Mouse (Mus musculus): Measurements from ENCODE around the gene Topors.

Gene Topors

DNA sequence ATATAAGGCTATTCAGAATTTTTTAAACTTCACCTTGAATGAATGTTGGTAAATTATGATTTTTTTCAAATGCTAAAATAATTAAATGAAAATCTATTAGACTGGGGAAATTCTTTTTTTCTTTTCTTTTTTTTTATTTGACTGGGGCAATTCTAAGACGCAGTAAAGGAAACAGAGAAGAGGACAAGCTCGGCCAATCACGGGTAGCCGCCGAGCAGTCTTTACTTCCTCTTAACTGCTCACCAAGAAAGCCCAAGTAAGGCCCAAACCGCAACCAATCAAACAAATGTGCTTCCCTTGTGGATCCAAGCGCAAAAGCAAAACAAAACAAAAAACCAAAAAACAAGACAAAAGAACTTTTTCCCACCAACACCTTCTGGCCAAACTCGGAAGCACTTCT, 25.6 kb downstream of the Topors start:
- WGBS = 89% methylated on average over 8 of the region's 8 CpGs

DNA sequence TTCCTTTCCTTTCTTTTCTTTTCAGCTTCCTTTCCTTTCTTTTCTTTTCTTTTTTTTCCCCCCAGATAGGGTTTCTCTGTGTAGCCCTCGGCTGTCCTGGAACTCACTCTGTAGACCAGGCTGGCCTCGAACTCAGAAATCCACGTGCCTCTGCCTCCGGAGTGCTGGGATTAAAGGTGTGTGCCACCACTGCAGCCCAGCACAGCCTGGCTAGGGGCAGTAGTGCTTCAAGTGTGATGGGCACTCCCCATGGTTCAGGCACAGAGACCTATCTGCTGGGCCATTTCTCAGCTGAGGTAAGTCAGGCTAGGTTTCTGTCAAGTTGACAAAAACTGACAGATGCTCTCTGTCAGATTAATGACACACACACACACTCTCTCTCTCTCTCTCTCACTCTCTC, 26.6 kb downstream of the Topors start:
- WGBS = 86% methylated on average over 4 of the region's 4 CpGs

DNA sequence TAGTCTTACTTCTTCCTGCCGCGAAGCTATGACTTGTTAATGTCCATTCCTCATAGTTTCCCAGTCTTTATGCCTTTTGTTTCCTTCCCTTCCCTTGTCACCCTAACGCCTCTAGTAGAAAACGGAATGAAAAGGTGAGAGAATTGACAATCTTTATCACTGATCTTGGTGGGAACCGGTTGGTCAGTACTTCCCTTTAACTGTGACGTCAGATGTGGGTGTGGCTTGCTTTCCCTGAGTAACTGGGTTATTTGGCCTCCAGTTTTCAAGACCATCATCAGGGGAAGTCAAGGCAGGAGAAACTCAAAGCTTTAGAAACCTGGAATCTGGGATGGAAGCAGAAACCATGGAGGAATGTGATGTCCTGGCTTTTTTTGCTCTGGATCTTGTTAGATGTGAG, 27.7 kb downstream of the Topors start:
- 66% methylated on average over 6 of the region's 6 CpGs for WGBS

DNA sequence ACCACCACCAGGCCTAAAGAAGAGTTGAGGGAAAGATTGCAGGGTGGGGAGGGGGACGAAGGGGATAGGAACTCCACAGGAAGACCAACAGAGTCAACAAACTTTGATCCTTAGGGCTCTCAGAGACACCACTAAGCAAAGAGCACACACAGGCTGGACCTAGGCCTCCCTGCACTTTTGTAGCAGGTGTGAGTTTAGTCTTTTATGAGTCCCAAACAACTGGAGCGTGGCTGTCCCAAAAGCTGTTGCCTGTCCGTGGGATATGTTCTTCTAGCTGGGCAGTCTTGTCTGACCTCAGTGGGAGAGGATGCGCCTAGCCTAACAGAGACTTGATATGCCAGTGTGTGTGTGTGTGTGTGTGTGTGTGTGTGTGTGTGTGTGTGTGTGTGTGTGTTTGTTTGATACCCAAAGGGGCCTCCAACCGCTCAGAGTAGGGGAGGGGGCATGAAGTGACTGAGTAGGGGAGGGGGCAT, 29.3 kb downstream of the Topors start:
- 65% methylated on average over 5 of the region's 5 CpGs for WGBS

DNA sequence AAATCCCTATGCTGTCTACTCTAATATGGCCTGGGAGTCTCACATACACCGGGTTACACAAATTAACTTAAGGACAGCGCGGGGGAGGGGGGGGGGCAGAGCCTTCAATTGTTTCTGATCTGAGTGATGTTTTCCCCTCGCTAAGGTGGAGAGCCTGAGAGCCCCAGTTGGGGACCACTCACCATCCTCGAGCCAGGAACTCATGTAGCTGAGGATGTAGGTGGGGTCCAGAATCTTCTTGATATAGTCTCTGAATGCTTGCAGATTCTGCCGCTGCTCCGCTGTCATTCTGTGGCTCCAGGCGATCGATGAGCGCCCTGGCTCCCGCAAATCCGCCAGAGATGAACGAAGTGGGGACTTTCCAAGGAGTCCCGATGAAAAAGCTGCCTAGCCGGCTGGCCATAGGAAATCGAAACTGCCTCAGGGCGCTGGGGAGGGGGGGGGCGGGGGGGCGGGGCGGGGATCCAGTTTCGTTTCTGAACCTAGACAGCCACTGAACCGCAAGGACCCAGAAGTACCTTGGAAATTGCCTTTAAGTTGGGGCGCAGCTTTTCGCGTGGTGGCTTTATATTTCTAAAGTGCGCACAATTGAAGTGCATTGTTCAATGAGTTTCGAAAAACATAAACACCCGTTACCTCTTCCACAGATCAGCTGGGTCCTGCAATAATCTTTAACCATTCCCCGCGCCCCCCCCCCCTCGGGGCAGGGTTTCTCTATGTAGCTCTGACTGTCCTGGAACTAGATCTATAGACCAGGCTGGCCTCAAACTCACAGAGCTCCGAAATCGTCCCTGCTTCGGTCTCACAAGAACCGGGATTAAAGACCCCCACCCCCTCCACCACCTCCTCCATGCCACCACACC, 30.0 kb downstream of the Topors start, which contains the start of gene Ddx58:
Gene Ddx58, minus strand, starts transcription at position 420 of the 863 bp plus-strand sequence.
- WGBS = 3% methylated on average over 35 of the region's 35 CpGs

DNA sequence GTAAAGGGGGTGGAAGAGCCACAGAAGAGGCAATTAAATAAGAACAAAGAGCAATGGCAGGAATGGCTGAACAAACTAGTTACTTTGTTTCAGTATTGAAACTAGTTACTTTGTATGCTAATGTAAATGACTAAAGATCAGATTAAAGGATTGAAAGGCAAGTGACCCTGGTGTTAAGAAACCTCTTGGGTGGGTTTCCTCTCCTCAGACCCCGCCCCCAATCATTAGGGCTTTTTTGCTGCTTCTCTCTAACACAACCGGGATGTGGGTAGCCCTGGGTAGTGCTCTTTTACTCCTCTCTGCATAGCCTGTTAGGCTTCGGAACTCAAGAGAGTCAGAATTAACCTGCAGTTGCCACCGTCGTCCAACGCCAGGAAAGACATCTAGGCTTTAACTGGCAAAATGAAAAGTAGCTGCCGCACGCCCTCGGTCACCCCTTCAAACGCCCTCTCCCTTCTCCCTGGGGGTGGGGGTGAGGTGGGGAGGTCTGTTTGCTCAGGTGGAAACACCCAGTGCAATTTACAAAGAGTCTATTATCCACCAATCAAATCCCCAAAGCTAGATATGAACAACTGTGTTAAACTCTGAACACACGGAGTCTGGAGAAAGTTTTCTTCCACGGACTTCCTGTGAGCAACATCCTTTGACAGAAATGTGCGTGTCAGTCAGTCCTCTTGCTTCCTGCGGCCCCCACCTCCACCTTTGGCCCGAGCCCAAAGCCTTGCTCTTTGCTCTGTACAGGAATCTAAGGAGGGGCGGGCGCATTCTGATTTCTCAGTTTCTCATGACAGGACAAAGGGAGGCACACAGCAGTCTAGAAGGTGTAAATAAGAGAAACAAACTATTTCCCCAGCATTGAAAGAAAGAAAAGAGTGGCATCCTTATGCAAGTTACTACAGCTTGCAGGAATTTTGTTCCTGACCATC, 30.9 kb downstream of the Topors start:
- WGBS = 8% methylated on average over 17 of the region's 17 CpGs

DNA sequence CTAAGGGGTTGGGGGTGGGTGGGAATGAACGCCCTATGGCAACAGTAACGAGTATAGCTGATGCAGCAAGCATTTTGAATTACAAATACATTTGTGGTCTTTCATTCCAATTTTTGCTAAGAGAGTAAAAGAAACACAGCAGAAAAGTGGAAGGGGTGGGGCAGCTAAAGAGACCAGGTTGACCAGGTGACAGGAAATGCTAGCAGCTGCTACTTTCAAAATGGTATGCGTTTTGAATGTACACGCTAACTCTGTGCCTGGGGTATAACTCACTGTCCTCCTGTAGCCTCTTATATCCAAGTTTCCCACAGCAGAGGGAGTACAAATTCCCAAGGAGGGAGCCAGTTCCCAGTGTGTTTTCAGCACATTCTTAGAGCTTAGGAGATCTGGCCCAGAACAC, 32.8 kb downstream of the Topors start:
- WGBS = 82% methylated on average over 4 of the region's 4 CpGs

DNA sequence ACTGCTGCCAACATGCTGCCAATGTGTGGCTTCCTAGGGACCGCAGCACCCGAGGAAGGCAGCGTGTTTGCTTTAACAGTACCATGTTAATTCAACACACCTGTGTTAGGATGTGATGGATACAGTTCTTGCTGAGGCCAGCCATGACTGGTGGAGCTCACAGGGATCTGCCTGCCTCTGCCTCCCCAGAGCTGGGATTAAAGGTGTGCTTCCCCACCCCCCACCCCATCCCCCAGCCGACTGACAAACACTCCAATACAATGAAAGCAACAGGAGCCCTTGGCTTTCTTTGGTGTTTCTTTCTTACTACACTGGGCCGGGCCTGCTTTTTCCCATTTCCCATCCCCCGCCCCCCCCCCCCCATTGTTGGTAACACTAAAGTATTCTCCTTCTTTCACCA, 35.4 kb downstream of the Topors start:
- 80% methylated on average over 6 of the region's 6 CpGs for WGBS

DNA sequence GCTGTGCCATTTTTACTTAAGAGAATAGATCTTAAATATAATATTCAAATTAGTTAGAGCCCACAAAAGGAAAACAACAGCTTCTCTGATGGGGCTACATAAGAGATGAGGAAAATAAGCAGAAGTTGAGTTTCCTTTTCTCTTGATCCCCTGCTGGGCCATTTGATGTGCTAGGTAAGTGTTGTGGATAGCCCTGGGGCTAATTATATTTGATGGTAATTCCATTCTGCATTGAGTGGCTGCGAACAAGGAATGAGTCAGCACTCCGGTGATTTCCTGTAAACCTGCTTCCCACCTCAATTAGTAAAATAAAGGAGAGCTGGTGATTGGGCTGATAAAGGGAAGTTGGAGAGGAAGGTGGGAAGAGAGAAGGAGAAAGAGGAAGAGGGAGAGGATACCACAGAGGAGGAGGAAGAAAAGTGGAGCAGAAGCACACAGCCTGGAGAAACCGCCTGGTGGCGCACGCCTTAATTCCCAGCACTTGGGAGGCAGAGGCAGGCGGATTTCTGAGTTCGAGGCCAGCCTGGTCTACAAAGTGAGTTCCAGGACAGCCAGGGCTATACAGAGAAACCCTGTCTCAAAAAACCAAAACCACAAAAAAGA, 36.5 kb downstream of the Topors start:
- 84% methylated on average over 7 of the region's 7 CpGs for WGBS

DNA sequence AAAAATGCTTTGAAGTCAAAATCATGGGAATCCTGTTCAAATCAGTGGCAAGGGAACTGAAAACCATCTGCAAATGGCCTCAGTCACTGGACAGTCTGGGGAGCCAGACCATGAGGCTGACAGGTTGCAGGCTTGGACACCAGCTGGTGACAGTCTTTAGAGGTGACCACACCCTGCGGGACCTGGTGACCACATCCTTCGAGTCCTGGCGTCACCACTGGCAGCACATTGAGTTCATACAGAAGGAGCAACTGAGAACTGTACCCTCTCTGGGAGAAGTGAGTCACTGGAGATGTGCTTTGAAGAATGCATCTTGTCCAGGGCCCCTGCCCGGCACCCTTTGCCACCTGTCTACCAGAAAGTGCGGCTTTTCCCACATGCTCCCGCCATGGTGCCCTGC, 39.9 kb downstream of the Topors start:
- 96% methylated on average over 6 of the region's 6 CpGs for WGBS

DNA sequence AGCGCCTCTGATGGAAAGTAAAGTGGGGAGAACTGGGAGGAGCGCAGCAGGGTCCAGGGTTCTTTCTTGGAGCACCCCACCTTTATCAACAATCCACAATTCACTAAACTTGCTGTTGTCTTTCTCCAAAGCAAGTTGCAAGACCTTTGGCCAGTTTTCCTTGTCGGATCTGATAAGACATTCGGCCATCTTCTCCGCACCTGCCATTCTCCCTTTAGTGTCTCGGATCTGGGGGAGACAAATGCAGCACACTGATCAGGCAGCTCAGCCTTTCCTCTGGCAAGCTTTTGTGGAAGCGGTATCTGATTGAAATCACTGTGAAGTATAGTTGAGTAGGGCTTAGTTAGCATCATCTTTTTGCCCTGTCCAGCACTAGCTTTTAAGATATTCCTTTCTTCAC, 41.8 kb downstream of the Topors start:
- 94% methylated on average over 7 of the region's 7 CpGs for WGBS

DNA sequence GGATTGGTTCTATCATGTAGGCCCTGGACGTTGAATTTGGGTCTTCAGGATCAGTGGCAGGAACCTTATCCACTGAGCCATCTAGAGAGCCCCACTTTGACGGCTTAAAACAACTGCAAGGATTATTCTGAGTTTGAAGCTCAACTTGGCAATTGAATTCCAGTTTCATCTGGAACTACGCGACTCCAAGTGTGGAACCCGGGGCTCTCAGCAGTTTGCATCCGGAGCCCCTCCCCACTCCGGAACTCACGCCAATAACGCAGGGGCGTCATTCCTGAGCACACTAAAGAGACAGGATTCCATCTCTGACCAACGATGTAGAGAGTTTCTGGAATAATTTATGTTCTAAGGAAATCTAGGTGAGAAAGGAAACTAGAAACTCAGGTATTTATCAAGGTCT, 42.5 kb downstream of the Topors start:
- WGBS = 90% methylated on average over 11 of the region's 11 CpGs

DNA sequence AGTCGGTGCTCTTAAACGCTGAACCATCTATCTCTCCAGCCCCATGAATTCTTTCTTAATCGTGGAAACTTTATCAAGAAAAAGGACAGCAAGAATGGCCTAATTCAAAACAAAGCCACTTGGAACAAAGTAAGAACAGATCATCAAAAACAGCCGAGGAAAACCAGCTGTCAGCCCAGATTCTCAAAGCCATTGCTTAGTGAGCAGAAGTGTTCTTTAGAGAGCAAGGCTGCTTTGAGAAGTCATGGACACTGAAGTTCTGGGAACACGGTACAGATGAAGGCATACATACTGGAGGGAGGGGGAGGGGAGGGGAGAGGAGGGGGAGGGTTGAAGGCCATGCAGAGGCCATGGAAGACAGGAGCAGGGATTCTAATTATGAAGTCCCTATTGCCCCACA, 43.6 kb downstream of the Topors start:
- WGBS = 79% methylated on average over 5 of the region's 5 CpGs

DNA sequence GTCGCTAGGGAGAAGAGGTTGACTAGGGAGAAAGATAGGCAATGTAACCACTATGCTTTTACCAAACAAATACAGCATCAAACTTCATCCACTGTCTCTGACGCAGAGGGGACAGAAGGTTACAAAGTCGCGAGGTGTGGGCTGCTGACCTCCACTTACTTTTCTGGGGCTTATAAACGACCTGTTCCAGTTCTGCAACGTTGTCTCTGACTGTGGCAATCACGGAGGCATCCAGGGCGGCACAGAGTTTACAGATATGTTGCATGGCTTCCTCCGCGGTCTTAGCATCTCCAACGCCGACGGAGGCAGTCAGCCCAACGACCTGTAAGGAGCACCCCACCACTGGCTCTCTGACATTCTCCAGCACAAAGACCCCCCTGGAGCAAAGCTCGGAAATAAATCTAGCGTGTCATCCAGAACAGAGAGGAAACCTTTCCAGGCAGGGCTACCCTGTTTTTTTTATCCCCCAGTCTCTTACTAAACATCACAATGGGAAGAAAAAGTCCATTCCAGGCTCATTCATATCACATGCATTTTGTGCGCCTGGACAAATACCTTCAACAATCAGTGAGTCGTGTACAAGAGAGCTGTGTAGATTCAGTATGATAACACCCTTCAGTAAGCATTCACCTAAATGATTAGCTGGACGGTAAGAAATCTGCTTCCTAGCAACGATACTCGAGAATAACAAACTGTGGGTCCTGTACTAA, 47.6 kb downstream of the Topors start:
- 70% methylated on average over 21 of the region's 21 CpGs for WGBS

DNA sequence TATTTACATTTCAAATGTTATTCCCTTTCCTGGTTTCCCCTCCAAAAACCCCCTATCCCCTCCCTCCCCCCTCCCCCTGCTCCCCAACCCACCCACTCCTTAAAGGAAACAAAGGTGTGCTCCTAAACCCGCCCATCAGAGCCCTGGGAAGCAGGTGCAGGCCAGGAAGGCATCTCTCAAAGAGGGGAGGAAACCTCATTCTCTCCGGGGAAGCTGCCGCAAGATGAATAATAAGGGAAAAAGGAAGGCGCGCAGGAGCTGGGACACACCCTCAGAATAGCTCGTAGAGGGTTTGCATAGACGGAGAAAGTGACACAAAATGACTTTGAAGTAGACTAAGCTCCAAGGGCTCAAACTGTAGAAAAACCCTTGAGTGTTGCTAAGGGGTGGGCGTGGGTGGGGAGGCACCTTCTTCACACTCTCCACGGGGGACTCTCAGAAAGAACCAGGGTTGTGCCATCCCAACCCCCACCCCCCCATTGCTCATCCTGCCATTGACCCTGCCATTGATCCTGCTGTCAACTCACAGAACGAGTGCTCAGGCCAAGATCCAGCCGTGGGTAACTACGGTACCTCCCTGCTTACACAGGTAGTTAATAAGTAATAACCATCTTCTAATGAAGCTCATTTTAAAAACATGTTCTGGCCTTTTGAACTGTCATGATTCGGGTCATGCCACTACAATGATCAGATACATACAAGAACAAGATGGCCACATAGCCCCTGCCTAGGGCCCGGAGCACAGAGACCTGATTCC, 48.5 kb downstream of the Topors start:
- WGBS = 53% methylated on average over 14 of the region's 14 CpGs

DNA sequence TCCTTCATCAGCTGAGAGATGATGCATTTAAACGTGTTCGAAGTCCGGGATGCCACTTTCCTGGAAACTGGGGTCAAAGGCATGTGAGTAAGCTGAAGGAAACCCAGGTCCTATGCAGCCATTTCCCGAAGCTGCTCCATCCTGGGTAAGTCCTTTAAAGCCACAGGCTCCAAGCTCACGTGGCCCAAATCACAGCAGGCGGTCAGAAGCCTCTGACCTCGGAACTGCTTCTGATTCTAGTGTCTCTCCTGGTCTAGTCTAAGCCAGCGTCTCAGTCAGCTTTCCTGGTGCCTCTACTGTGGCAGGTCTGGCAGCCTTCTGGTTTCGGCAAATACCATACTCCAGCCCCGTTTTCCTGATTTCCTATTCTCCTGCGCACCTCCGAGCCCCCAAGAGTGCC, 49.2 kb downstream of the Topors start:
- 34% methylated on average over 12 of the region's 12 CpGs for WGBS

DNA sequence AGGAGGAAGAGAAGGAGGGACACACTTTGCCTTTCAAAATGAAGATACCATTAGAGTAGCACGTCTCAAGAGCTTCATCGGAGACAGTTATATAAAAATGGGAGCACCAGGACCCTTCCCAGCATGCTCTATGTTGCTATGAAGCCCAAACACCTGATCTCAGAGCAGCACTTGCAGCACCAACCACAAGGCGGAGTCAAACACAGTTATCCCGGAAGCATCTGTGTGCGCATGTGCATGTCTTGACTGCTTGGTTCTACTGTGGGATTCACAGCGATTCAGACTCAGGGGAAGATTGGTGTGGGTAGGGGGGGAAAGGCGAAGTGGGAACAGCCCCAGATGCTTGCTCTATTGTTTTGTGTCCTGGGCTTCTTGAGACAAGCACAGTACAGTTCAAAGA, 51.3 kb downstream of the Topors start:
- WGBS = 73% methylated on average over 7 of the region's 7 CpGs

DNA sequence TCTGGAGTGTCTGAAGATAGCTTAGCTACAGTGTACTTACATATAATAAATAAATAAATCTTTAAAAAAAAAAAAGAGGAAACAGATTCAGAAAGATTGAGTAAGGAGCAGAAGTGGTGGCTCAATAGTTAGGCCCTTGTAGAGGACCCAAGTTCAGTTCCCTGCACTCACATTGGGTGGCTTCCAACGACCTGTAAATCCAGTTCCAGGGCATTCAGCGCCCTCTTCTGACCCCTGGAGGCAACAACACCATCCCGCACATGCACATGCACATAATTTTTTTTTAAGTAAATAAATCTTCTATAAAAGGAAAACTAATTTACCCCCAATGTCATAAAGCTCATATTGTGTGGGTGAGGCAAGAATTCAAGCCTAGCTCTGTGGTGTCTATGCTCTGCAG, 51.7 kb downstream of the Topors start:
- WGBS = 62% methylated on average over 3 of the region's 3 CpGs

DNA sequence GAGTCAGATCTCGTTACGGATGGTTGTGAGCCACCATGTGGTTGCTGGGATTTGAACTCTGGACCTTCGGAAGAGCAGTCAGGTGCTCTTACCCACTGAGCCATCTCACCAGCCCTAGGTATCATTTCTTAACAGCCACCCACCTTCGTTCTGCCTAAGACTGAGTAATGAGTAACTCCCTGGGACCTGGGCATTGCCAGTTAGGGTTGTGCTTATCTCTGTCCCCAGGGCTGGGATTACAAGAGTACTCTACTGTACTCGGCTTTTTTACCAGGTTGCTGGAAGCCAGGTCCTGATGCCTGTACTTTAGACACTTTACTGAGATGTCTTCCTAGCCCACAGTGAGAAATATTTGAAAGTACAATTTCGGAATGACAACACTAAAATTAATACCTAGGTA, 57.5 kb downstream of the Topors start:
- 96% methylated on average over 6 of the region's 6 CpGs for WGBS
